Mouse (Mus musculus): ENCODE data around the gene Xntrpc. TPM values are rescaled to one million over a fixed set of nuclear protein-coding genes. Genes with fewer than 3 reads are reported as not detected.

The Xntrpc gene
- 0.56 TPM for polyA plus RNA-seq (2014; fragmentation: Illumina TruSeq; extraction: RNeasy Lipid Tissue Mini Kit (QIAGEN cat#74804); ENCODE audit: insufficient read depth, low read depth, low replicate concordance)

GRCm38 (mm10) chr7:102065046-102065891 is at the start of gene Xntrpc, which contains the start of the genes Rnf121 and Xndc1:
Gene Xntrpc, plus strand, starts transcription at chr7:102065713.
Gene Rnf121, minus strand, starts transcription at chr7:102065469.
Gene Xndc1, plus strand, starts transcription at chr7:102065511.

GRCm38 (mm10) chr7:102018590-102018989 is 46.9 kb upstream of the Xntrpc start, which contains the start of gene Il18bp:
Gene Il18bp, minus strand, starts transcription at chr7:102018690.

GRCm38 (mm10) chr7:102082816-102083215 is 17.3 kb downstream of the Xntrpc start, which contains the start of gene Trpc2:
Gene Trpc2, plus strand, starts transcription at chr7:102083116.

GRCm38 (mm10) chr7:102101487-102101886 is 36.0 kb downstream of the Xntrpc start, which contains the start of gene Art1:
Gene Art1, plus strand, starts transcription at chr7:102101743.

GRCm38 (mm10) chr7:102109171-102109570 is 43.7 kb downstream of the Xntrpc start, which contains the start of gene Art5:
Gene Art5, minus strand, starts transcription at chr7:102109489.

GRCm38 (mm10) chr7:102116579-102117331 is 51.2 kb downstream of the Xntrpc start, which contains the start of gene Chrna10:
Gene Chrna10, minus strand, starts transcription at chr7:102116828.

Other genes with a start within 250 kb of the Xntrpc start
- not detected for gene Phox2a, start 247.4 kb upstream of the Xntrpc start, polyA plus RNA-seq (2014; fragmentation: Illumina TruSeq; extraction: RNeasy Lipid Tissue Mini Kit (QIAGEN cat#74804); ENCODE audit: insufficient read depth, low read depth, low replicate concordance)
- 18.5 TPM for gene Inppl1, start 227.5 kb upstream of the Xntrpc start, polyA plus RNA-seq (2014; fragmentation: Illumina TruSeq; extraction: RNeasy Lipid Tissue Mini Kit (QIAGEN cat#74804); ENCODE audit: insufficient read depth, low read depth, low replicate concordance)
- gene Folr2, start 208.5 kb upstream of the Xntrpc start, polyA plus RNA-seq (2014; fragmentation: Illumina TruSeq; extraction: RNeasy Lipid Tissue Mini Kit (QIAGEN cat#74804); ENCODE audit: insufficient read depth, low read depth, low replicate concordance), result 13.4 TPM
- gene Anapc15, start 202.0 kb upstream of the Xntrpc start, polyA plus RNA-seq (2014; fragmentation: Illumina TruSeq; extraction: RNeasy Lipid Tissue Mini Kit (QIAGEN cat#74804); ENCODE audit: insufficient read depth, low read depth, low replicate concordance), result 16.4 TPM
- gene Folr1, start 194.9 kb upstream of the Xntrpc start, polyA plus RNA-seq (2014; fragmentation: Illumina TruSeq; extraction: RNeasy Lipid Tissue Mini Kit (QIAGEN cat#74804); ENCODE audit: insufficient read depth, low read depth, low replicate concordance), result 1.5 TPM
- gene Lamtor1, start 159.8 kb upstream of the Xntrpc start, polyA plus RNA-seq (2014; fragmentation: Illumina TruSeq; extraction: RNeasy Lipid Tissue Mini Kit (QIAGEN cat#74804); ENCODE audit: insufficient read depth, low read depth, low replicate concordance), result 106 TPM
- 0.08 TPM for gene Tomt, start 159.4 kb upstream of the Xntrpc start, polyA plus RNA-seq (2014; fragmentation: Illumina TruSeq; extraction: RNeasy Lipid Tissue Mini Kit (QIAGEN cat#74804); ENCODE audit: insufficient read depth, low read depth, low replicate concordance)
- gene Lrrc51, start 131.8 kb upstream of the Xntrpc start, polyA plus RNA-seq (2014; fragmentation: Illumina TruSeq; extraction: RNeasy Lipid Tissue Mini Kit (QIAGEN cat#74804); ENCODE audit: insufficient read depth, low read depth, low replicate concordance), result 35.5 TPM
- gene Numa1, start 131.6 kb upstream of the Xntrpc start, polyA plus RNA-seq (2014; fragmentation: Illumina TruSeq; extraction: RNeasy Lipid Tissue Mini Kit (QIAGEN cat#74804); ENCODE audit: insufficient read depth, low read depth, low replicate concordance), result 42.8 TPM
- gene Il18bp, start 47.0 kb upstream of the Xntrpc start, polyA plus RNA-seq (2014; fragmentation: Illumina TruSeq; extraction: RNeasy Lipid Tissue Mini Kit (QIAGEN cat#74804); ENCODE audit: insufficient read depth, low read depth, low replicate concordance), result 7.6 TPM
- 23.2 TPM for gene Rnf121, start 244 bp upstream of the Xntrpc start, polyA plus RNA-seq (2014; fragmentation: Illumina TruSeq; extraction: RNeasy Lipid Tissue Mini Kit (QIAGEN cat#74804); ENCODE audit: insufficient read depth, low read depth, low replicate concordance)
- gene Xndc1, start 202 bp upstream of the Xntrpc start, polyA plus RNA-seq (2014; fragmentation: Illumina TruSeq; extraction: RNeasy Lipid Tissue Mini Kit (QIAGEN cat#74804); ENCODE audit: insufficient read depth, low read depth, low replicate concordance), result 7.4 TPM
- 0.20 TPM for gene Trpc2, start 17.4 kb downstream of the Xntrpc start, polyA plus RNA-seq (2014; fragmentation: Illumina TruSeq; extraction: RNeasy Lipid Tissue Mini Kit (QIAGEN cat#74804); ENCODE audit: insufficient read depth, low read depth, low replicate concordance)
- 3.4 TPM for gene Art1, start 36.0 kb downstream of the Xntrpc start, polyA plus RNA-seq (2014; fragmentation: Illumina TruSeq; extraction: RNeasy Lipid Tissue Mini Kit (QIAGEN cat#74804); ENCODE audit: insufficient read depth, low read depth, low replicate concordance)
- gene Art5, start 43.8 kb downstream of the Xntrpc start, polyA plus RNA-seq (2014; fragmentation: Illumina TruSeq; extraction: RNeasy Lipid Tissue Mini Kit (QIAGEN cat#74804); ENCODE audit: insufficient read depth, low read depth, low replicate concordance), result 0.82 TPM
- 0.96 TPM for gene Chrna10, start 51.1 kb downstream of the Xntrpc start, polyA plus RNA-seq (2014; fragmentation: Illumina TruSeq; extraction: RNeasy Lipid Tissue Mini Kit (QIAGEN cat#74804); ENCODE audit: insufficient read depth, low read depth, low replicate concordance)
- gene Nup98, start 144.5 kb downstream of the Xntrpc start, polyA plus RNA-seq (2014; fragmentation: Illumina TruSeq; extraction: RNeasy Lipid Tissue Mini Kit (QIAGEN cat#74804); ENCODE audit: insufficient read depth, low read depth, low replicate concordance), result 9.0 TPM
- 50.2 TPM for gene Pgap2, start 144.5 kb downstream of the Xntrpc start, polyA plus RNA-seq (2014; fragmentation: Illumina TruSeq; extraction: RNeasy Lipid Tissue Mini Kit (QIAGEN cat#74804); ENCODE audit: insufficient read depth, low read depth, low replicate concordance)
- 114 TPM for gene Rhog, start 190.3 kb downstream of the Xntrpc start, polyA plus RNA-seq (2014; fragmentation: Illumina TruSeq; extraction: RNeasy Lipid Tissue Mini Kit (QIAGEN cat#74804); ENCODE audit: insufficient read depth, low read depth, low replicate concordance)
- 18.1 TPM for gene Stim1, start 202.1 kb downstream of the Xntrpc start, polyA plus RNA-seq (2014; fragmentation: Illumina TruSeq; extraction: RNeasy Lipid Tissue Mini Kit (QIAGEN cat#74804); ENCODE audit: insufficient read depth, low read depth, low replicate concordance)

Measured in lung, adult 10 weeks (tissue).